Mouse (Mus musculus) testis, adult 2 months (tissue): Measurements from ENCODE around the gene Epha6. TPM values are rescaled to one million over a fixed set of nuclear protein-coding genes. Genes with fewer than 3 reads are reported as not detected.
"Not testable (repeated sequence)": the region's sequence is repeated elsewhere in the genome, so short reads cannot be mapped to it uniquely, and the experiment has no call there.

ENCODE experiments used
- H3K27ac ChIP-seq: fragments of 200-500 bp; 2 replicates; pipeline ENCODE4 v1.5.1; 2012; ENCODE audit warnings: low read depth, low read length; ENCODE audit not compliant: control insufficient read depth, insufficient read depth
- H3K27me3 ChIP-seq: fragments of 200-500 bp; 2 replicates; pipeline ENCODE4 v1.6.1; 2012; ENCODE audit warnings: mild to moderate bottlenecking, low read length, moderate library complexity; ENCODE audit not compliant: control insufficient read depth, insufficient read depth
- H3K36me3 ChIP-seq: fragments of 200-500 bp; 2 replicates; pipeline ENCODE4 v1.6.1; 2012; ENCODE audit warnings: mild to moderate bottlenecking, low read length; ENCODE audit not compliant: control insufficient read depth, insufficient read depth
- H3K4me1 ChIP-seq: fragments of 200-500 bp; 2 replicates; pipeline ENCODE4 v1.6.1; 2012; ENCODE audit warnings: low read length; ENCODE audit not compliant: control insufficient read depth, insufficient read depth
- H3K4me3 ChIP-seq: fragments of 200-500 bp; 2 replicates; pipeline ENCODE4 v1.5.1; 2012; ENCODE audit warnings: low read depth, mild to moderate bottlenecking, low read length, moderate library complexity, mixed read lengths; ENCODE audit not compliant: control insufficient read depth
- CTCF ChIP-seq: fragments of 200-500 bp; IDR thresholded peaks from 2 replicates; pipeline ENCODE4 v1.5.1; 2012; ENCODE audit warnings: low read depth, mild to moderate bottlenecking, inconsistent platforms, low read length, moderate library complexity; ENCODE audit not compliant: control insufficient read depth, insufficient read depth, insufficient replicate concordance
- POLR2A ChIP-seq: fragments of 200-500 bp; IDR thresholded peaks from 2 replicates; pipeline ENCODE4 v1.6.1; 2012; ENCODE audit warnings: low read depth, mild to moderate bottlenecking, inconsistent platforms, low read length, moderate library complexity; ENCODE audit not compliant: control insufficient read depth
- polyA plus RNA-seq: library from polyadenylated mRNA; depleted of rRNA; stranded (reverse); fragments of >200 nt; gene quantifications from 2 replicates; pipeline ENCODE4 v1.2.3, GENCODE M21; 2012

Epha6 gene
- polyA plus RNA-seq, 1 experiment: 1.0 TPM

DNA sequence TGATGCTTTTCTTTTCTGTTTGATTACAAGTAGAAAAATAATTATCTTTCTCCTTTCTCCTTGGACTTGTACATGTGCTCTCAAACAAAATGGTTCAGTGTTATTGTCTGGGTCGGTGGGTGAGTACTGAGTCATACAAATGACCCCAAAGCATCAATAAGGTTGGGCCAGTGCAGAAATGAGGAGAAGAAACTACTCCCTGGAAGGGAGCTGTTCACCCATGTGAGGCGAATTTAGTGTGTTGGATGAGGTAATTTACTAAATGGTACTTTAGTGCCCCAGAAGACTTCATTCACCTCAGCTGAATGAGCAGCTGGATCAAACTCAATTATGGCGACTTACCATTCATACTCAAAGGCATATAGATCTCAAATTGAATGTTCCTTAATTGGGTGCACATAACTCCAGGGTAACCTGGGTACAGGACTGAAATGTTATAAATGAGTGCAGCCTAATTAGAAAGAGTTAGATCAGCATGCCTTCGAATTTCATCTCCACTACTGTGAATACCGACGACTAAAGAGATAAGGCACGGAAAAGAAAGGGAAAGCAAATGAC is 751.1 kb downstream of the Epha6 start:
- no peaks in the 10 kb centered on the region for H3K36me3 ChIP-seq
- H3K4me3 ChIP-seq: no peak overlapping the region
- TF ChIP-seq POLR2A (no peak), CTCF (no peak)
- H3K27me3 ChIP-seq: no peaks in the 10 kb centered on the region
- no peak overlapping the region for H3K27ac ChIP-seq
- no peaks in the 10 kb centered on the region for H3K4me1 ChIP-seq

DNA sequence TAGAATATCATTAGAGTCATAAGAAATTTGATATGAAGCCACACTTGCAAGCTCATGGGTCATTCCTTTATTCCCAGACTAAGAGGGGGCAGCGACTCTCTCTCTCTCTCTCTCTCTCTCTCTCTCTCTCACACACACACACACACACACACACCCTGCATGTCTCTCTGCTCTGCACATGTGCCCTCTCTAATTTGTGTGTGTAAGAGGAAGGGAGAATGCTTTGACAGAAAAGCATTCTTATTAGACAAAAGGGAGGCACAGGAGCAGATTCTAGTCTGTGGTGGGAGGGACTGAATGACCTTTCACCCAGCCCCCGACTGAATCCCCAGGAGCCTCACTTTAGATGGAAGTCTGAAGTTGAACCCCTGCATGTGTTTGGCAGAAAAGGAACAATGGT is 752.6 kb downstream of the Epha6 start:
- H3K27ac ChIP-seq: no peak overlapping the region
- no peak overlapping the region for H3K4me3 ChIP-seq
- no peaks in the 10 kb centered on the region for H3K4me1 ChIP-seq
- H3K36me3 ChIP-seq: no peaks in the 10 kb centered on the region
- TF ChIP-seq CTCF: no peak
- no peak for TF ChIP-seq POLR2A
- no peaks in the 10 kb centered on the region for H3K27me3 ChIP-seq

GRCm38 (mm10) chr16:59846574-59846973 is 758.8 kb downstream of the Epha6 start:
- Histone ChIP-seq H3K27ac (no peak overlapping the region), H3K27me3 (no peaks in the 10 kb centered on the region), H3K4me3 (no peak overlapping the region), H3K4me1 (no peaks in the 10 kb centered on the region), H3K36me3 (no peaks in the 10 kb centered on the region)
- TF ChIP-seq CTCF: no peak
- no peak for TF ChIP-seq POLR2A

GRCm38 (mm10) chr16:59836778-59837177 is 768.6 kb downstream of the Epha6 start:
- H3K27me3 ChIP-seq: no peaks in the 10 kb centered on the region
- H3K36me3 ChIP-seq: no peaks in the 10 kb centered on the region
- no peaks in the 10 kb centered on the region for H3K4me1 ChIP-seq
- TF ChIP-seq CTCF (no peak), POLR2A (no peak)
- H3K27ac ChIP-seq: no peak overlapping the region
- H3K4me3 ChIP-seq: no peak overlapping the region

DNA sequence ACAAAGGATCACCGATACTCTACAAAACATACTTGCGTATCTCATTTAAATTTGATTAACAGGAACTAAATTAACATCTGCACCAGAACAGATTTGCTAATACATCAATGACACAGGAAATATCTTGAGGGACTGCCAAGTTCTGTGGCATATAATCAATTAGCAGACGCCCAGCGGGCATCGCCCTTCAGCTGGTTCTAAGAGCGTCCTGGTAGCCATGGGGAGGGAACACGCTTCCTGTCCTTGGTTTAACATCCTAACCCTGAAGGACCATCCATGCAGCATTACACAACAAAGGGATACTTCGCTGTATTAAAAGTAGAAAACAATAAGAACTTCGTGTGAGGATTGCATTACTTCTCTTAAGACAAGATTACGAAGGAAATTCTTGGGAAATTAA is 769.0 kb downstream of the Epha6 start:
- no peaks in the 10 kb centered on the region for H3K36me3 ChIP-seq
- TF ChIP-seq POLR2A: no peak
- no peak for TF ChIP-seq CTCF
- H3K27ac ChIP-seq: no peak overlapping the region
- H3K4me3 ChIP-seq: no peak overlapping the region
- H3K27me3 ChIP-seq: no peaks in the 10 kb centered on the region
- H3K4me1 ChIP-seq: no peaks in the 10 kb centered on the region

DNA sequence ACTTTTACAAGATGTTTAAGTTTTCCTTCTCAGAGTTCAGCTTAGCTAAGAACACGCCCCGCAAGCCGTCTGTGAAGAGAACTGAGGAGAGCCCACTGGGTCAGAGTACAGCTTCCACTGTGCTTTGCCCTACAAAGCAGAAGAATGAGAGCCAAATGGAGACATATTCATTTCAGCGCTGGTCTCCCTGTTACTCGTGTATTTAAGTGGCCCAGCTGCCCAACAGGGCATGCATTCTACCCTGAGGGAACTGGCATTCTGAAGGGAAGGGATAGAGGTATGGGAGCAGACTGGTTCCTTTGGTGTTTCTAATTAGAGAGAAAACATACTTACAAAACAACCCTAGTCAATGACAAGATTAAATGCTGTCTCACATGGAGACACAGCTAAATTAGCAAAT is 772.9 kb downstream of the Epha6 start:
- Histone ChIP-seq H3K36me3 (no peaks in the 10 kb centered on the region), H3K4me3 (no peak overlapping the region), H3K27me3 (no peaks in the 10 kb centered on the region), H3K27ac (no peak overlapping the region), H3K4me1 (no peaks in the 10 kb centered on the region)
- TF ChIP-seq POLR2A (no peak), CTCF (no peak)

DNA sequence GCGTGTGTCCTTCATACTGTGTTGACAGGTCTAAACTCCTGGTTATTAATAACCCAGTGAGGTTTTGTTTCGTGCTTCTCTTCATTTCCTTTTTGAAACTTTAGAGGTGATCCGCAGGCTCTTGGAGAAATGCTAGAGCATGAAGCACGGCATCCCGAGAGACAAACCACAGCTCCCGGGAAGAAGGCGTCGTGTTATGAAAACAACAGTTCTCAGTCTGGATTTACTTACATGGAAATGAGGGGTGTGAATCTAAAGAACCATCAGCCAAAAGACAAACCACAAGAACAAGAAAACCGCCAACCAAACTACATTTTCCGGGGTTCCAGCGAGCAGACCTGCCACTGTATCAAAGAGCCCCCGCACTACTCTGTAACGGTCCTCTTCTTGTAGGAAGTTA is 775.7 kb downstream of the Epha6 start:
- Histone ChIP-seq H3K36me3 (no peaks in the 10 kb centered on the region), H3K4me1 (no peaks in the 10 kb centered on the region), H3K27me3 (no peaks in the 10 kb centered on the region), H3K4me3 (no peak overlapping the region), H3K27ac (no peak overlapping the region)
- TF ChIP-seq CTCF (no peak), POLR2A (no peak)

DNA sequence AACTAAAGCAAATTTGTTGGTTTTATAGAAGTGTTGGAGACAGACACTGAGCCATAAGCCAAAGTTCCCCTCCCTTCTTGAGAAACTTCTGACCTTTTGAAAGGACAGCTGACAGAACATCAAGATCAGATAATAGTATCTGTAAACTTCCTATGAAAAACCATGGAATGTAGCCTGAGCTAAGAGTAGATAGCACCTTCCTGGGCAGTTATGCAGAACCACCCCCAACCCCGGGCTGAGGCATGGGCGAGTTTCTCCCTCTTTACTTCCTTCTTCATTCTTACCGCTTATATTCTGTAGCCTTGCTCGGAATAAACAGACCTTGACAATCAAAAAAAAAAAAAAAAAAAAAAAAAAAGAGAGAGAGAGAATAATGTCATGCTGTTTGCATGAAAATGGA is 805.5 kb downstream of the Epha6 start:
- H3K4me3 ChIP-seq, H3K27ac ChIP-seq, H3K36me3 ChIP-seq, H3K27me3 ChIP-seq, H3K4me1 ChIP-seq: not testable (repeated sequence)
